Mouse (Mus musculus) liver, adult 2 months (tissue): Measurements from ENCODE around the gene Spry1.
"Not testable (repeated sequence)": the region's sequence is repeated elsewhere in the genome, so short reads cannot be mapped to it uniquely, and the experiment has no call there.

Experiments used
- CTCF ChIP-seq: fragments of 200-500 bp; IDR thresholded peaks from 2 replicates; pipeline ENCODE4 v1.5.1; 2011; ENCODE audit warnings: low read depth, low read length, control low read depth
- POLR2A ChIP-seq: fragments of 200-500 bp; IDR thresholded peaks from 2 replicates; pipeline ENCODE4 v1.6.1; 2011; ENCODE audit warnings: low read length, control low read depth; ENCODE audit not compliant: insufficient read depth; ENCODE audit errors: extremely low read depth

DNA sequence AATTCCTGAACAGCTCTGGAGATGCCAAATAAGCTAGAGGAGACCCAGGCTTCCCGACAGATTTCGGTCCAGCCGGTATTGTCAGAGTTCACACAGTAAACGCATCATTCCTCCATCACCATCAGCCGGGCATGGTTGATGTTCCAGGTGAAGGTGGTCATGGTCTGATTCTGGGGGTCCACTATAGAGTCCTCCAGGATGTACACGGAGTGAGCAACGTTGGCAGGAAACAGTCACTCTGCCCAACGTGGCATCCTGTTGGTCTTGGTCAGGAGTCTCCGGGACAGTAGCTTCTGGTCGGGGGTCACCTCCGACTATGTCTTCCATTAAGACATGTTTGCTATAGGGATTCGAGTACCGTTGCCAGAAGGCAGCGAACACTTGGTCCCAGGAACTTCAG, 40.1 kb upstream of the Spry1 start:
- TF ChIP-seq POLR2A, CTCF: not testable (repeated sequence)
